Mouse (Mus musculus): Measurements from ENCODE around the gene Olfr1199. TPM values are rescaled to one million over a fixed set of nuclear protein-coding genes. Genes with fewer than 3 reads are reported as not detected.

The Olfr1199 gene
- not detected in 2 replicates for polyA plus RNA-seq (2016; fragmentation: Nextera tagmentation; extraction: Ambion mirVana)

DNA sequence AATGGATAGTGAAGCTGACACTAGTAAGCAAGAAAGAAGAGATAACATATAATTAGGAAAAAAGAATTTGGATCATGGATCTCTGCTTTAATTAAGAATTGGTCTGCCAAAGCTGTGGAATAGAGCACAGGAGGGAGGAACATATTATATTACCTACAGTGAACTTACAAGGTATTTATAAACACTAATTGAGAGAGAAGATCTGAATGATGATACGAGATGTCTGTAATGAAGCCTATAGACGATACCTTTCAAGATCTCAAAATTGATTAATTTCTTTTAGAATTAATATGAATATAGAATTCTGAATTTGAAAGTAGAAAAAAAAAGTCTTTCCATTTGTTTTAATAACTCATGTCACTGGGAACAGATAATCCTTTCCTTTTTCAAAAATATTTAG lies at the start of gene Olfr1199:
Gene Olfr1199, minus strand, starts transcription at position 101 of the 400 bp plus-strand sequence.
- no peaks in the 10 kb centered on the region for H3K9me3 ChIP-seq
- no peak within 1 kb of the TSS for H3K27ac ChIP-seq
- H3K4me1 ChIP-seq, result no peaks in the 10 kb centered on the region
- WGBS, result 84% methylated on average over 2 of the region's 2 CpGs
- no peak for ATAC-seq (ENCODE audit: low FRiP score)
- no peak within 1 kb of the TSS for H3K9ac ChIP-seq
- H3K36me3 ChIP-seq (replicated peaks), result no peaks in the 10 kb centered on the region
- H3K4me2 ChIP-seq, result no peak within 1 kb of the TSS
- no peak within 1 kb of the TSS for H3K4me3 ChIP-seq (replicated peaks)
- H3K27me3 ChIP-seq, result no peaks in the 10 kb centered on the region

GRCm38 (mm10) chr2:88792736-88793135 lies 32.5 kb upstream of the Olfr1199 start, which contains the start of gene Olfr1201:
Gene Olfr1201, plus strand, starts transcription at chr2:88793036.
- H3K4me2 ChIP-seq, result no peak within 1 kb of the TSS
- WGBS, result 89% methylated on average over 6 of the region's 6 CpGs
- no peaks in the 10 kb centered on the region for H3K36me3 ChIP-seq (replicated peaks)
- no peaks in the 10 kb centered on the region for H3K4me1 ChIP-seq
- no peak within 1 kb of the TSS for H3K27ac ChIP-seq
- H3K27me3 ChIP-seq, result no peaks in the 10 kb centered on the region
- no peak within 1 kb of the TSS for H3K4me3 ChIP-seq (replicated peaks)
- no peak for ATAC-seq (ENCODE audit: low FRiP score)
- H3K9ac ChIP-seq, result no peak within 1 kb of the TSS
- H3K9me3 ChIP-seq, result no peaks in the 10 kb centered on the region

DNA sequence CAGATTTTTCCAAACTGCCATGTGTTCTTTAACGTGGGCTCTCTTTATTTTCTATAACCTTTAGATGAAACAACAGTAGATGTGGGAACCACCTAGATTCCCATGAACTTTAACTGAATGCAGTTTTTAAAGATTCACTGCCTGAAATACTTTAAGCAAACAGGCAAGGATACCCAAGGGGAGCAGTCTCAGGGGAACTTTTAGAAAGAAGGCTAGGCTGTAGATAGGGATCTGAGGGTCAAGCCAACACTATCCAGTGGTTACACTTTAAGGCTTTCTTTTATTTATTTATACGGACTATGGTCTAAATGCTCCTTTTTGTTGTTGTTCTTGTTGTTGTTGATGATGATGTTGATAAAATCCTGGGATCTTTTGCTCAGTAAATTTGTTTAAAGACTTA lies 10.1 kb upstream of the Olfr1199 start, which contains the start of gene Olfr1200:
Gene Olfr1200, minus strand, starts transcription at position 101 of the 400 bp plus-strand sequence.
- Histone ChIP-seq H3K9ac (no peak within 1 kb of the TSS), H3K4me3 (replicated peaks) (no peak within 1 kb of the TSS), H3K4me1 (no peaks in the 10 kb centered on the region), H3K27me3 (no peaks in the 10 kb centered on the region), H3K36me3 (replicated peaks) (no peaks in the 10 kb centered on the region), H3K9me3 (no peaks in the 10 kb centered on the region), H3K27ac (no peak within 1 kb of the TSS), H3K4me2 (no peak within 1 kb of the TSS)
- no peak for ATAC-seq (ENCODE audit: low FRiP score)
- WGBS, result 76% methylated on average over 2 of the region's 2 CpGs

- 94% methylated on average over 2 of the region's 2 CpGs for WGBS
- no peak within 1 kb of the TSS for H3K27ac ChIP-seq
- no peak for ATAC-seq (ENCODE audit: low FRiP score)
- H3K9me3 ChIP-seq, result no peaks in the 10 kb centered on the region
- H3K9ac ChIP-seq, result no peak within 1 kb of the TSS
- no peaks in the 10 kb centered on the region for H3K27me3 ChIP-seq
- H3K4me2 ChIP-seq, result no peak within 1 kb of the TSS
- H3K36me3 ChIP-seq (replicated peaks), result no peaks in the 10 kb centered on the region
- no peak within 1 kb of the TSS for H3K4me3 ChIP-seq (replicated peaks)
- H3K4me1 ChIP-seq, result no peaks in the 10 kb centered on the region
Observed at GRCm38 (mm10) chr2:88751270-88751669, 9.0 kb downstream of the Olfr1199 start, which contains the start of gene Olfr1198. Gene Olfr1198, minus strand, starts transcription at chr2:88751370.

DNA sequence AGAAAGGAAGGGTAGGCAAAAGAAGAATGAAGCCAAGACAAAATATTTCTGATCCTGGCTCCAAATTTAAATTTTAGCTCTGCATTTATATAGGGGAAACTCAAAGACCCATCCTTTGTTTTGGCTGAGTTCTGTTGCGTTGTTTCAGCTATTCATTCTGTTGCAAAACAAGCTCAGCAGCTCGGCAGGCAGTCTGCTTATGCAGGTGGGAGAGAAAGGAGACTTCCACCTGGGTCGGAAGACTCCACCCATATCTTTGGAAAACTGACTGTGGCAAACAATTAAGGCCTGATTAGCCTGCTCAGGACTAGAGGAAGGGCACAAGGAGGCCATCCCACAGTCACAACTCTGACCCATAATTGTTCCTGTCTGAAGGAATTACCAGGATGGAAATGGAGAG lies 16.9 kb downstream of the Olfr1199 start:
- Histone ChIP-seq H3K9me3 (no peaks in the 10 kb centered on the region), H3K27ac (no peak overlapping the region), H3K27me3 (no peaks in the 10 kb centered on the region), H3K4me2 (no peak overlapping the region), H3K36me3 (replicated peaks) (no peaks in the 10 kb centered on the region), H3K4me1 (no peaks in the 10 kb centered on the region), H3K9ac (no peak overlapping the region), H3K4me3 (replicated peaks) (no peak overlapping the region)
- WGBS, result 61% methylated on average over 3 of the region's 3 CpGs
- ATAC-seq (ENCODE audit: low FRiP score), result no peak

- 73% methylated on average over 1 of the region's 1 CpGs for WGBS
- Histone ChIP-seq H3K27ac (no peak within 1 kb of the TSS), H3K9me3 (no peaks in the 10 kb centered on the region), H3K36me3 (replicated peaks) (no peaks in the 10 kb centered on the region), H3K4me2 (no peak within 1 kb of the TSS), H3K4me3 (replicated peaks) (no peak within 1 kb of the TSS), H3K9ac (no peak within 1 kb of the TSS), H3K4me1 (no peaks in the 10 kb centered on the region), H3K27me3 (no peaks in the 10 kb centered on the region)
- no peak for ATAC-seq (ENCODE audit: low FRiP score)
Observed at GRCm38 (mm10) chr2:88732266-88732665, 28.0 kb downstream of the Olfr1199 start, which contains the start of gene Olfr1197. Gene Olfr1197, minus strand, starts transcription at chr2:88732366.

DNA sequence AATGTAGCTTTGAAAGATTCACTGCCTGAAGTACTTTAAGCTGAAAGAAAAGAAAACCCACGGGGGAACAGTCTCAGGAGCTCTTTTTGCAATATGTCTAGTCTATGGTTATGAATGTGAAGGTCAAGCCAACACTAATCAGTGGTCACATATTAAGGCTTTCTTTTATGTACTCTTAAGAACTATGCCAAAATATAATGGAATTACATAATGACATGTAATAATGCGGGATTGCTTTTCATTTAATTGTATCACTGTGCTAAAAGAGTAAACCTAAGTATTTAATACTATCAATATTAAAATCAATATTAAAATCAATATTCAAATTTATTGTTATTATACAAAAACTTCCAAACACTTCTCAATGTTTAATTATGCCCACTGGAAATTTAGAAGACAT lies 55.8 kb downstream of the Olfr1199 start, which contains the start of gene Olfr1196:
Gene Olfr1196, minus strand, starts transcription at position 101 of the 400 bp plus-strand sequence.
- H3K27me3 ChIP-seq, result no peaks in the 10 kb centered on the region

More for the DNA sequence above, 55.8 kb downstream of the Olfr1199 start, which contains the start of gene Olfr1196:
- no peak within 1 kb of the TSS for H3K9ac ChIP-seq
- ATAC-seq (ENCODE audit: low FRiP score), result no peak
- H3K36me3 ChIP-seq (replicated peaks), result no peaks in the 10 kb centered on the region
- H3K9me3 ChIP-seq, result no peaks in the 10 kb centered on the region
- no peak within 1 kb of the TSS for H3K4me2 ChIP-seq
- H3K4me3 ChIP-seq (replicated peaks), result no peak within 1 kb of the TSS
- H3K27ac ChIP-seq, result no peak within 1 kb of the TSS
- H3K4me1 ChIP-seq, result no peaks in the 10 kb centered on the region
- WGBS, result 87% methylated on average over 2 of the region's 2 CpGs

Other genes starting within 250 kb of the Olfr1199 start
- not detected in 2 replicates for gene Olfr1186, start 241.9 kb downstream of the Olfr1199 start, polyA plus RNA-seq (2016; fragmentation: Nextera tagmentation; extraction: Ambion mirVana)
- not detected in 2 replicates for gene Olfr1188, start 203.5 kb downstream of the Olfr1199 start, polyA plus RNA-seq (2016; fragmentation: Nextera tagmentation; extraction: Ambion mirVana)
- not detected in 2 replicates for gene Olfr1189, start 174.0 kb downstream of the Olfr1199 start, polyA plus RNA-seq (2016; fragmentation: Nextera tagmentation; extraction: Ambion mirVana)
- gene Olfr1191-ps1, start 119.9 kb downstream of the Olfr1199 start, polyA plus RNA-seq (2016; fragmentation: Nextera tagmentation; extraction: Ambion mirVana), result not detected in 2 replicates
- gene Olfr1192-ps1, start 112.0 kb downstream of the Olfr1199 start, polyA plus RNA-seq (2016; fragmentation: Nextera tagmentation; extraction: Ambion mirVana), result not detected in 2 replicates
- not detected in 2 replicates for gene Olfr1193, start 84.8 kb downstream of the Olfr1199 start, polyA plus RNA-seq (2016; fragmentation: Nextera tagmentation; extraction: Ambion mirVana)
- gene Olfr1195, start 71.3 kb downstream of the Olfr1199 start, polyA plus RNA-seq (2016; fragmentation: Nextera tagmentation; extraction: Ambion mirVana), result not detected in 2 replicates
- gene Olfr1196, start 55.9 kb downstream of the Olfr1199 start, polyA plus RNA-seq (2016; fragmentation: Nextera tagmentation; extraction: Ambion mirVana), result not detected in 2 replicates
- not detected in 2 replicates for gene Olfr1197, start 28.1 kb downstream of the Olfr1199 start, polyA plus RNA-seq (2016; fragmentation: Nextera tagmentation; extraction: Ambion mirVana)
- gene Olfr1198, start 9.1 kb downstream of the Olfr1199 start, polyA plus RNA-seq (2016; fragmentation: Nextera tagmentation; extraction: Ambion mirVana), result not detected in 2 replicates
- gene Olfr1200, start 10.0 kb upstream of the Olfr1199 start, polyA plus RNA-seq (2016; fragmentation: Nextera tagmentation; extraction: Ambion mirVana), result not detected in 2 replicates
- gene Olfr1201, start 32.6 kb upstream of the Olfr1199 start, polyA plus RNA-seq (2016; fragmentation: Nextera tagmentation; extraction: Ambion mirVana), result not detected in 2 replicates
- not detected in 2 replicates for gene Olfr1202, start 54.0 kb upstream of the Olfr1199 start, polyA plus RNA-seq (2016; fragmentation: Nextera tagmentation; extraction: Ambion mirVana)
- not detected in 2 replicates for gene Olfr1205, start 69.3 kb upstream of the Olfr1199 start, polyA plus RNA-seq (2016; fragmentation: Nextera tagmentation; extraction: Ambion mirVana)
- gene Olfr1204, start 88.8 kb upstream of the Olfr1199 start, polyA plus RNA-seq (2016; fragmentation: Nextera tagmentation; extraction: Ambion mirVana), result not detected in 2 replicates
- gene Olfr1206, start 102.8 kb upstream of the Olfr1199 start, polyA plus RNA-seq (2016; fragmentation: Nextera tagmentation; extraction: Ambion mirVana), result not detected in 2 replicates
- gene Olfr1208, start 141.8 kb upstream of the Olfr1199 start, polyA plus RNA-seq (2016; fragmentation: Nextera tagmentation; extraction: Ambion mirVana), result not detected in 2 replicates
- gene Olfr1209, start 154.7 kb upstream of the Olfr1199 start, polyA plus RNA-seq (2016; fragmentation: Nextera tagmentation; extraction: Ambion mirVana), result not detected in 2 replicates
- gene Olfr1211, start 177.6 kb upstream of the Olfr1199 start, polyA plus RNA-seq (2016; fragmentation: Nextera tagmentation; extraction: Ambion mirVana), result not detected in 2 replicates
- gene Olfr1212, start 193.5 kb upstream of the Olfr1199 start, polyA plus RNA-seq (2016; fragmentation: Nextera tagmentation; extraction: Ambion mirVana), result not detected in 2 replicates
- not detected in 2 replicates for gene Gm13762, start 219.8 kb upstream of the Olfr1199 start, polyA plus RNA-seq (2016; fragmentation: Nextera tagmentation; extraction: Ambion mirVana)
- gene Olfr1214, start 232.2 kb upstream of the Olfr1199 start, polyA plus RNA-seq (2016; fragmentation: Nextera tagmentation; extraction: Ambion mirVana), result not detected in 2 replicates
- gene Olfr1215, start 246.5 kb upstream of the Olfr1199 start, polyA plus RNA-seq (2016; fragmentation: Nextera tagmentation; extraction: Ambion mirVana), result not detected in 2 replicates

Data from forebrain, embryonic 12.5 days (tissue).